Mouse (Mus musculus): ENCODE data around the gene Rft1. TPM values are rescaled to one million over a fixed set of nuclear protein-coding genes. Genes with fewer than 3 reads are reported as not detected.

The Rft1 gene
- polyA plus RNA-seq, 1 experiment from 2014 or later, result 11.6 TPM

GRCm38 (mm10) chr14:30703079-30703478, 48.9 kb downstream of the Rft1 start:
- H3K27me3 ChIP-seq (ENCODE audit: control insufficient read depth, insufficient read depth, low read length), result no peaks in the 10 kb centered on the region
- H3K36me3 ChIP-seq (ENCODE audit: control insufficient read depth, insufficient read depth, low read length), result no peaks in the 10 kb centered on the region
- no peak overlapping the region for H3K27ac ChIP-seq (ENCODE audit: low read depth, low read length)
- no peak overlapping the region for H3K4me3 ChIP-seq (ENCODE audit: low read depth, low read length)
- H3K9ac ChIP-seq (ENCODE audit: low read length), result no peak overlapping the region
- no peaks in the 10 kb centered on the region for H3K9me3 ChIP-seq (ENCODE audit: control insufficient read depth, low read length)
- WGBS, result 79% methylated on average over 5 of the region's 5 CpGs
- DNase-seq (ENCODE audit: low spot score) (no peak), ATAC-seq (ENCODE audit: insufficient read depth, low FRiP score, low TSS enrichment) (no peak)
- H3K4me1 ChIP-seq (ENCODE audit: control insufficient read depth, insufficient read depth, low read length), result no peaks in the 10 kb centered on the region
- no peak overlapping the region for H3K4me2 ChIP-seq (ENCODE audit: low read depth)

- Histone ChIP-seq H3K4me1 (ENCODE audit: control insufficient read depth, insufficient read depth, low read length) (no peaks in the 10 kb centered on the region), H3K36me3 (ENCODE audit: control insufficient read depth, insufficient read depth, low read length) (no peaks in the 10 kb centered on the region), H3K9me3 (ENCODE audit: control insufficient read depth, low read length) (no peaks in the 10 kb centered on the region), H3K9ac (ENCODE audit: low read length) (no peak overlapping the region), H3K27me3 (ENCODE audit: control insufficient read depth, insufficient read depth, low read length) (no peaks in the 10 kb centered on the region), H3K4me3 (ENCODE audit: low read depth, low read length) (no peak overlapping the region), H3K27ac (ENCODE audit: low read depth, low read length) (no peak overlapping the region), H3K4me2 (ENCODE audit: low read depth) (no peak overlapping the region)
- DNase-seq (ENCODE audit: low spot score), result no peak
- 77% methylated on average over 8 of the region's 8 CpGs for WGBS
- no peak for ATAC-seq (ENCODE audit: insufficient read depth, low FRiP score, low TSS enrichment)
Measured at GRCm38 (mm10) chr14:30704098-30704855, 50.1 kb downstream of the Rft1 start.

DNA sequence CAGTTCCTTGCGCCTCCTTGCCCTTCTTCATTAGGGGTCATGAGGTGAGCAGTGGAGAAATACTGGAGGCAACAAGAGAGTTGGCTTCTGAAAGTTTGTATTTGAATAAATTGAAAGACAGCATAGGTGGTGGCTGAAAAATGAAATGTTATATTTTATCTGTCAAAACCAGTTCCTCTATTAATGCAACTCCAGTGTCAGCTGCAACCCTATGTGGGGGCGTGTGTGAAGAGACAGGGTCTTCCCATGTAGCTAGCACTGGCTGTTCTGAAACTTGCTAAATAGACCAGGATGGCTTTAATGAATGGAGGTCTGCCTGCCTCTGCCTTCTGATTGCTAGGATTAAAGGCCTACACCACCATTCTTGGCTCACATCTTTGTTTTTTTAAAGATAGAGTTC, 57.7 kb downstream of the Rft1 start:
- H3K27me3 ChIP-seq (ENCODE audit: control insufficient read depth, insufficient read depth, low read length), result peaks cover 3% of the 10 kb centered on the region; the same call in 1 of the 2 replicates
- no peak overlapping the region for H3K4me2 ChIP-seq (ENCODE audit: low read depth)
- H3K9ac ChIP-seq (ENCODE audit: low read length), result no peak overlapping the region
- DNase-seq (ENCODE audit: low spot score) (no peak), ATAC-seq (ENCODE audit: insufficient read depth, low FRiP score, low TSS enrichment) (no peak)
- H3K4me1 ChIP-seq (ENCODE audit: control insufficient read depth, insufficient read depth, low read length), result no peaks in the 10 kb centered on the region; the same call in 1 of the 2 replicates
- no peaks in the 10 kb centered on the region for H3K9me3 ChIP-seq (ENCODE audit: control insufficient read depth, low read length)
- H3K27ac ChIP-seq (ENCODE audit: low read depth, low read length), result no peak overlapping the region
- H3K36me3 ChIP-seq (ENCODE audit: control insufficient read depth, insufficient read depth, low read length), result no peaks in the 10 kb centered on the region
- 84% methylated on average over 2 of the region's 2 CpGs for WGBS
- no peak overlapping the region for H3K4me3 ChIP-seq (ENCODE audit: low read depth, low read length)

GRCm38 (mm10) chr14:30713769-30714168, 59.6 kb downstream of the Rft1 start:
- DNase-seq (ENCODE audit: low spot score) (no peak), ATAC-seq (ENCODE audit: insufficient read depth, low FRiP score, low TSS enrichment) (no peak)
- 89% methylated on average over 1 of the region's 1 CpGs for WGBS
- Histone ChIP-seq H3K27ac (ENCODE audit: low read depth, low read length) (no peak overlapping the region), H3K4me2 (ENCODE audit: low read depth) (no peak overlapping the region), H3K4me3 (ENCODE audit: low read depth, low read length) (no peak overlapping the region), H3K9me3 (ENCODE audit: control insufficient read depth, low read length) (no peaks in the 10 kb centered on the region), H3K9ac (ENCODE audit: low read length) (no peak overlapping the region), H3K4me1 (ENCODE audit: control insufficient read depth, insufficient read depth, low read length) (peaks cover 5% of the 10 kb centered on the region; the same call in 1 of the 2 replicates), H3K36me3 (ENCODE audit: control insufficient read depth, insufficient read depth, low read length) (no peaks in the 10 kb centered on the region), H3K27me3 (ENCODE audit: control insufficient read depth, insufficient read depth, low read length) (peaks cover 3% of the 10 kb centered on the region; the same call in 1 of the 2 replicates)

- Histone ChIP-seq H3K9ac (ENCODE audit: low read length) (peak within 1 kb of the TSS; percentile 88), H3K27ac (ENCODE audit: low read depth, low read length) (peak within 1 kb of the TSS; percentile 90), H3K9me3 (ENCODE audit: control insufficient read depth, low read length) (no peaks in the 10 kb centered on the region), H3K4me1 (ENCODE audit: control insufficient read depth, insufficient read depth, low read length) (peaks cover 5% of the 10 kb centered on the region; the same call in 1 of the 2 replicates), H3K4me3 (ENCODE audit: low read depth, low read length) (peak within 1 kb of the TSS; percentile 91), H3K27me3 (ENCODE audit: control insufficient read depth, insufficient read depth, low read length) (peaks cover 3% of the 10 kb centered on the region; the same call in 1 of the 2 replicates), H3K4me2 (ENCODE audit: low read depth) (peak within 1 kb of the TSS; percentile 77), H3K36me3 (ENCODE audit: control insufficient read depth, insufficient read depth, low read length) (no peaks in the 10 kb centered on the region)
- 3% methylated on average over 65 of the region's 87 CpGs for WGBS
- DNase-seq (ENCODE audit: low spot score) (peak; percentile 67), ATAC-seq (ENCODE audit: insufficient read depth, low FRiP score, low TSS enrichment) (peak; percentile 69)
Measured at GRCm38 (mm10) chr14:30714799-30715617, 60.8 kb downstream of the Rft1 start, which contains the start of gene Sfmbt1. TSS of gene Sfmbt1 (plus strand) at chr14:30714849.

DNA sequence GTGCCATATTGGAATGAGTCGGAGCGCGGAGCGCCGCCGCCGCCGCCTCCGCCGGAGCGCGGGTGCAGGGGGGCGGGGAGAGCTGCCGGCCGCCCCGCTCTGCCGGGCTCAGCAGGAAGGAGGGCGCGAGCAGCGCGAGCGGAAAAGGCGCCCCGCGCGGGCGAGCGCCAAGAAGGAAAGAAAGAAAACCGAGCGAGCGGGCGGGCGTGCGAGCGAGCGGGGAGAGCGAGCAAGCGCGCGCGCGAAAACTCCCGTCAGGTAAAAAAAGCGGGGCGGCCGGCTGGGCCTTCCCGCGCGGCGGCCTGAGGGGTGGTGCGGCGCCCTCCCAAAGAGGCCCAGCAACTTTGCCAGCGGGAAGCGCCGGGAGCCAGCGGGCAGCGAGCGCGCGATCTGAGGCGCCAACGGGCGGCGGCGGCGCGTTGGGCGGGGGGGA, 61.5 kb downstream of the Rft1 start:
- Histone ChIP-seq H3K9ac (ENCODE audit: low read length) (peak overlapping the region; percentile 88), H3K27ac (ENCODE audit: low read depth, low read length) (peak overlapping the region; percentile 90), H3K4me2 (ENCODE audit: low read depth) (peak overlapping the region; percentile 77), H3K4me1 (ENCODE audit: control insufficient read depth, insufficient read depth, low read length) (peaks cover 5% of the 10 kb centered on the region; the same call in 1 of the 2 replicates), H3K4me3 (ENCODE audit: low read depth, low read length) (peak overlapping the region; percentile 91), H3K9me3 (ENCODE audit: control insufficient read depth, low read length) (no peaks in the 10 kb centered on the region), H3K27me3 (ENCODE audit: control insufficient read depth, insufficient read depth, low read length) (peaks cover 3% of the 10 kb centered on the region; the same call in 1 of the 2 replicates), H3K36me3 (ENCODE audit: control insufficient read depth, insufficient read depth, low read length) (no peaks in the 10 kb centered on the region)
- DNase-seq (ENCODE audit: low spot score) (peak; percentile 86), ATAC-seq (ENCODE audit: insufficient read depth, low FRiP score, low TSS enrichment) (peak; percentile 75)
- WGBS, result 0% methylated on average over 28 of the region's 68 CpGs

DNA sequence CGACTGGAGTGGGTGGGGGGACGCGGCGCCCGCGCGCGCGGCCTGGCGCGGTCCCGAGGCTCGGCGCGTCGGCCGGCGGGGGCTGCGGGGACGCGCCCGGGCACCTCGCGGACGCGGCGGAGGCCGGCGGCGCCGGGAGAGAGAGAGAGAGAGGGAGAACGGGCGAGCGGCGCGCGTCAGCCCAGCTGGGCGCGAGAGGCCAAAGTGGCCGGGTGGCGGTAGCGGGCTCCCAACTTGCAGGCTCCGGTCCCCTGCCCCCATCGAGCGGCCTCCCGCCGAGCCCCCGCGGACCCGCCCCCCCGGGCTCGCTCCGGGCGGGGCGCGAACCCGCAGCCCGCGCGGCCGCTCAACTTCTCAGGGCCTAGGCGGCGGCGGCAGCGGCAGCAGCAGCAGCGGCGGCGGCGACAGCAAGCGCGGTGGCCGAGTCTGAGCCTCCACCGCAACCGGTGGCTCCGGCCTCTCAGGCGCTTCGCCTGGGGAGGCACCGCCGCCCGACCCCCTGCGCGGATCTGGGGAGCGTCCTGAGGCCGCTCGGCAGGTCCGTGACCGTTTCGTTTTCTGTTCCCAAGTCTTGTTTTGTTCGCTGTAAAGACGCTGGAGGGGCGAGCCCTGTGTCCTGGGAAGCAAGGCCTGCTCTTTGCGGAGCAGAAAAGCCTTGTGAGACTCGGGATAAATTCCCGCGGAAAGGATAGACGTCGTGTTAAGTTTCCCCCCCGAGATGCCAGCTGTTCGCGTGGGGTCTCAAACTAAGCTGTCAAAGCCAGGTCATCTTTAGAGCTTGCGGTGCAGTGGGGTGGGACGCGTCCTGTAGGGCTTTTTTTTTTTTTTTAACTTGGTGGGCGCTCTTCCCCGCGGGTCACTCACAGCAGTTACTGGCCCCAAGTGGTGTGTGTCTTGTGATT, 62.1 kb downstream of the Rft1 start:
- peak overlapping the region; percentile 88 for H3K9ac ChIP-seq (ENCODE audit: low read length)
- H3K27me3 ChIP-seq (ENCODE audit: control insufficient read depth, insufficient read depth, low read length), result peaks cover 3% of the 10 kb centered on the region; the same call in 1 of the 2 replicates
- peak overlapping the region; percentile 90 for H3K27ac ChIP-seq (ENCODE audit: low read depth, low read length)
- H3K9me3 ChIP-seq (ENCODE audit: control insufficient read depth, low read length), result no peaks in the 10 kb centered on the region
- H3K4me2 ChIP-seq (ENCODE audit: low read depth), result peak overlapping the region; percentile 77
- no peaks in the 10 kb centered on the region for H3K36me3 ChIP-seq (ENCODE audit: control insufficient read depth, insufficient read depth, low read length)
- ATAC-seq (ENCODE audit: insufficient read depth, low FRiP score, low TSS enrichment), result peak; percentile 56
- peaks cover 5% of the 10 kb centered on the region; the same call in 1 of the 2 replicates for H3K4me1 ChIP-seq (ENCODE audit: control insufficient read depth, insufficient read depth, low read length)
- peak overlapping the region; percentile 91 for H3K4me3 ChIP-seq (ENCODE audit: low read depth, low read length)
- WGBS, result under 1% methylated on average over 67 of the region's 106 CpGs
- peak; percentile 70 for DNase-seq (ENCODE audit: low spot score)

DNA sequence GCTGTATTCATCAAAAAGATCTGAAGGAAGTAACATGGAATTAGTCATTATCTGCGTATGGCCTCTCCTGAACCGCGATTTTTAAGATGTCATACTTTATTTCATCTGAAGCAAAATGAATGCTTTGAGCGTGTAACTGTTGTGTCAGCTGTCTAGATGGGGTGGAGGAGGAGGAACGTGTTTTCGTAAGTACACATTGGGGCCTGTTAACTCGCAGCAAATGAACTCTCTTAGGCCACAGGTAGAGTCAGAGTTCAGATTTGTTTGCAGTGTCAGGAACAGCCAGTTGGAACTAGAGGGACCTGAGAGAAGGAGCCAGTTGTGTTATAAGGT, 62.8 kb downstream of the Rft1 start:
- Histone ChIP-seq H3K27ac (ENCODE audit: low read depth, low read length) (no peak overlapping the region; the same call in 1 of the 2 replicates), H3K9ac (ENCODE audit: low read length) (peak overlapping the region; percentile 88), H3K4me3 (ENCODE audit: low read depth, low read length) (peak overlapping the region; percentile 91), H3K27me3 (ENCODE audit: control insufficient read depth, insufficient read depth, low read length) (peaks cover 3% of the 10 kb centered on the region; the same call in 1 of the 2 replicates), H3K4me2 (ENCODE audit: low read depth) (peak overlapping the region; percentile 77), H3K4me1 (ENCODE audit: control insufficient read depth, insufficient read depth, low read length) (peaks cover 5% of the 10 kb centered on the region; the same call in 1 of the 2 replicates), H3K36me3 (ENCODE audit: control insufficient read depth, insufficient read depth, low read length) (no peaks in the 10 kb centered on the region), H3K9me3 (ENCODE audit: control insufficient read depth, low read length) (no peaks in the 10 kb centered on the region)
- ATAC-seq (ENCODE audit: insufficient read depth, low FRiP score, low TSS enrichment) (no peak), DNase-seq (ENCODE audit: low spot score) (peak; percentile 20)
- WGBS, result 7% methylated on average over 7 of the region's 7 CpGs
